Mouse (Mus musculus): Measurements from ENCODE around the gene Cap1. TPM values are rescaled to one million over a fixed set of nuclear protein-coding genes. Genes with fewer than 3 reads are reported as not detected.
A peak's percentile ranks its signal among the peaks of the same experiment; 100 is the strongest.

Cap1 gene
- polyA plus RNA-seq, 1 experiment: 62.4 TPM

DNA sequence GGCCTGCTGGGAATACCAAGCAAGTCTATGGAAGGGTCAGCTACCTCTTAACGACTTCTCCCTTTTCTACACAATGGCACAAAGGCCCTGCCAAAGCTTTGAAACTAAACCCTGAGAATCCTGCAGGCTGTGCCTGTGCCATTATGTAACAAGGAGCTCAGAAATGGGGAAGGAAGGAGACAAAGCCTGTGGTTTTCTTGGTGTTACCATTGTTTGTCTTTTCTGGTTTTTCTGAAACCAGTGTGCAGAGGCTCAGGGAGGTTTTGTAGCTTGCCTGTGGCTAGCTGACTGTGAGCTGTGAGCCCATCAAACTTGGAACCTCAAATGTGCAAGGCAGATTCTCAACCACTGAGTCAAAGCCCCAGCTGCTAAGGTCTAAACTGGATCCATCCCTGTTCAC lies 37.0 kb upstream of the Cap1 start:
- no peaks in the 10 kb centered on the region for H3K4me1 ChIP-seq (ENCODE audit: control insufficient read depth, insufficient read depth, low read length)
- no peaks in the 10 kb centered on the region for H3K36me3 ChIP-seq (ENCODE audit: control insufficient read depth, insufficient read depth, low read length)
- H3K27ac ChIP-seq (ENCODE audit: control insufficient read depth, insufficient read depth, low read depth, low read length): no peak overlapping the region
- H3K27me3 ChIP-seq (ENCODE audit: control insufficient read depth, insufficient read depth, low read length): no peaks in the 10 kb centered on the region
- no peak overlapping the region for H3K4me3 ChIP-seq (ENCODE audit: control insufficient read depth, low read depth, low read length)
- TF ChIP-seq POLR2A (IDR thresholded peaks at IDR 0.05; ENCODE audit: control insufficient read depth, low read depth, low read length) (no peak), CTCF (IDR thresholded peaks at IDR 0.05; ENCODE audit: control insufficient read depth, insufficient read depth, insufficient replicate concordance, low read depth, low read length) (no peak)

DNA sequence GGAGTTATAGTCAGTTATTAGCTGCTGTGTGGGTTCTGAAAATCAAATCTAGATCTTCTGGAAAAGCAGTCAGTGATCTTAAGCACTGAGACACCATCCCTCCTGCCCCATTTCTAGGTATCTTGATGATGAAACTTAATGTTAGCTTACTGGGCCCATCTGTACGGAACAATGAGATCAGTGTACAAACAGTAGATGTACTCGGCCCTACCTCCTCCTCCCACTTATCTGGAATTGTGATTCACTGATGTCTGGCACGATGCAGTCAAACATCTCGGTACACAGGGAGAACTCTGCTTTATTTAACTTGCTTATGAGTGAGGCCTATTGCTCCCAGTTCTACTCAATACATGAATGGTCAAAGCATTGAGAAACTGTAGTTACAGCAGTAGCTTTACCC lies 30.1 kb upstream of the Cap1 start:
- Histone ChIP-seq H3K27ac (ENCODE audit: control insufficient read depth, insufficient read depth, low read depth, low read length) (no peak overlapping the region), H3K27me3 (ENCODE audit: control insufficient read depth, insufficient read depth, low read length) (no peaks in the 10 kb centered on the region), H3K36me3 (ENCODE audit: control insufficient read depth, insufficient read depth, low read length) (no peaks in the 10 kb centered on the region), H3K4me1 (ENCODE audit: control insufficient read depth, insufficient read depth, low read length) (no peaks in the 10 kb centered on the region), H3K4me3 (ENCODE audit: control insufficient read depth, low read depth, low read length) (no peak overlapping the region)
- TF ChIP-seq CTCF (IDR thresholded peaks at IDR 0.05; ENCODE audit: control insufficient read depth, insufficient read depth, insufficient replicate concordance, low read depth, low read length) (no peak), POLR2A (IDR thresholded peaks at IDR 0.05; ENCODE audit: control insufficient read depth, low read depth, low read length) (no peak)

DNA sequence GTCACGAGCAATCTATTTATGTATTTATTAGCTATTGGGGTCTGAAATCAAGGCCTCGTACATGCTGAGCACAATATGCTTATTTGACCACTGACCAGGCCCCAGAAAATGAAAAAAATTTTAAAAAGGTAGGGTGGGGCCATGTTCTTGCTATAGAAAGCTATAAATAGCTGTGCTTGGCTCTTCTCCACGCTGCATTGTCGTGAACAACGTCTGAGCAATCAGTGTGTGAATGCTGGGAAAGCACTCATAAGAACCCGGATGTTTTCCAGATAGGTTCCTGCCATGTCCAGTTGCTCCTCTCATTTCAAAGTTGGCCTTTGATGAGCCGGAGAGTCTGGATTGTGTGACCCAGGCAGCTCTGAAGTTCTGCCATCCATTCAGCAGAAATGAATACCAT lies 28.3 kb upstream of the Cap1 start:
- peaks cover 9% of the 10 kb centered on the region for H3K4me1 ChIP-seq (ENCODE audit: control insufficient read depth, insufficient read depth, low read length)
- no peak overlapping the region for H3K27ac ChIP-seq (ENCODE audit: control insufficient read depth, insufficient read depth, low read depth, low read length)
- H3K36me3 ChIP-seq (ENCODE audit: control insufficient read depth, insufficient read depth, low read length): no peaks in the 10 kb centered on the region
- H3K4me3 ChIP-seq (ENCODE audit: control insufficient read depth, low read depth, low read length): no peak overlapping the region
- H3K27me3 ChIP-seq (ENCODE audit: control insufficient read depth, insufficient read depth, low read length): no peaks in the 10 kb centered on the region
- no peak for TF ChIP-seq POLR2A (IDR thresholded peaks at IDR 0.05; ENCODE audit: control insufficient read depth, low read depth, low read length)

GRCm38 (mm10) chr4:122912613-122913012 lies 26.8 kb upstream of the Cap1 start:
- TF ChIP-seq CTCF (IDR thresholded peaks at IDR 0.05; ENCODE audit: control insufficient read depth, insufficient read depth, insufficient replicate concordance, low read depth, low read length): peak; percentile 63; the same call in 1 of the 2 replicates
- TF ChIP-seq POLR2A (IDR thresholded peaks at IDR 0.05; ENCODE audit: control insufficient read depth, low read depth, low read length): no peak
- Histone ChIP-seq H3K27ac (ENCODE audit: control insufficient read depth, insufficient read depth, low read depth, low read length) (no peak overlapping the region), H3K27me3 (ENCODE audit: control insufficient read depth, insufficient read depth, low read length) (no peaks in the 10 kb centered on the region), H3K4me1 (ENCODE audit: control insufficient read depth, insufficient read depth, low read length) (peaks cover 9% of the 10 kb centered on the region), H3K4me3 (ENCODE audit: control insufficient read depth, low read depth, low read length) (no peak overlapping the region), H3K36me3 (ENCODE audit: control insufficient read depth, insufficient read depth, low read length) (no peaks in the 10 kb centered on the region)

DNA sequence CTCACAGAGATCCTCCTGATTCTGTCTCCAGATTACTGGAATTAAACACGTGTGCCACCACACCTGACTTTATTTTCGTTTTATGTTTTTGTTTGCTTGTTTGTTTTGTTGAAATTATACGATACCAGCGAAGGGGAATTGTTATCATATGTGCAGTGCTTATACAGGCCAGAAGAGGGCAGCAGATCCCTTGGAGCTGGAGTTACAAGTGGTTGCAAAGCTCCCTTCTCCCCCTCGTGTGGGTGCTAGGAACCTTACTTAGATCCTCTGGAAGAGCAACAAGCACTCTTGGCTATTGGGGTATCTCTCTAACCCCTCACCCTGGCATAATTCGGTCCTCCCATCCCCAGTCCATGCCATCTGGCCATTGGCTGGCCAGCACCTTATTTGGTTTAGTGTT lies 24.7 kb upstream of the Cap1 start:
- no peaks in the 10 kb centered on the region for H3K36me3 ChIP-seq (ENCODE audit: control insufficient read depth, insufficient read depth, low read length)
- H3K27ac ChIP-seq (ENCODE audit: control insufficient read depth, insufficient read depth, low read depth, low read length): no peak overlapping the region
- peak overlapping the region; percentile 5; the same call in 1 of the 2 replicates for H3K4me3 ChIP-seq (ENCODE audit: control insufficient read depth, low read depth, low read length)
- no peaks in the 10 kb centered on the region for H3K27me3 ChIP-seq (ENCODE audit: control insufficient read depth, insufficient read depth, low read length)
- peaks cover 9% of the 10 kb centered on the region for H3K4me1 ChIP-seq (ENCODE audit: control insufficient read depth, insufficient read depth, low read length)
- TF ChIP-seq POLR2A (IDR thresholded peaks at IDR 0.05; ENCODE audit: control insufficient read depth, low read depth, low read length) (no peak), CTCF (IDR thresholded peaks at IDR 0.05; ENCODE audit: control insufficient read depth, insufficient read depth, insufficient replicate concordance, low read depth, low read length) (peak; percentile 64; the same call in 1 of the 2 replicates)

DNA sequence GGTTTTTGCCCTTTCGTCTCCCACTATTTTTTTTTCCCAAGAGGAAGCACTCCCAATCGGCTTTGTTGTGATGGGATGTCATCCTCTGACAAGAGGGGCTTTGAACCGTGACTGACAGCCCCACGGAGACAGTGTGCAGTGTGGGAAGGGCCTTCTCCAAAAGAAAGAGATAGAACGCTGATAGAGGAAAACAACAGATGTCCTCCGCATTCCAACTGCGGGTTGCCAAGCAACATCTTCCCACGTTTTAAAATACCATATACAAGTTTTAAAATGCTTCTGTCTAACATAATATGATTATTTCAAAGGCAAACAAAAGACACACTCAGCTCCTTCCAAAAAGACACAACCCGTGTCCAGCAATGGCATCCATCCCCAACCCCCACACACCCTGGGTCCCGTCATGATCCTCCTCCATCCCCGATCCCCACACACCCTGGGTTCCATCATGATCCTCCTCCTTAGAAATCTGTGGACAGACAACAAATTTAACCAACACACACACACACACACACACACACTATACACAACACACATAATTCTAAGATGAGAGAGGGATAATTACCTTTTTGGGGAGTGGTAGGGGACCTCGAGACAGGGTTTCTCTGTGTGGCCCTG lies 23.8 kb upstream of the Cap1 start:
- peak overlapping the region; percentile 79 for H3K4me3 ChIP-seq (ENCODE audit: control insufficient read depth, low read depth, low read length)
- no peak for TF ChIP-seq CTCF (IDR thresholded peaks at IDR 0.05; ENCODE audit: control insufficient read depth, insufficient read depth, insufficient replicate concordance, low read depth, low read length)
- no peak for TF ChIP-seq POLR2A (IDR thresholded peaks at IDR 0.05; ENCODE audit: control insufficient read depth, low read depth, low read length)

DNA sequence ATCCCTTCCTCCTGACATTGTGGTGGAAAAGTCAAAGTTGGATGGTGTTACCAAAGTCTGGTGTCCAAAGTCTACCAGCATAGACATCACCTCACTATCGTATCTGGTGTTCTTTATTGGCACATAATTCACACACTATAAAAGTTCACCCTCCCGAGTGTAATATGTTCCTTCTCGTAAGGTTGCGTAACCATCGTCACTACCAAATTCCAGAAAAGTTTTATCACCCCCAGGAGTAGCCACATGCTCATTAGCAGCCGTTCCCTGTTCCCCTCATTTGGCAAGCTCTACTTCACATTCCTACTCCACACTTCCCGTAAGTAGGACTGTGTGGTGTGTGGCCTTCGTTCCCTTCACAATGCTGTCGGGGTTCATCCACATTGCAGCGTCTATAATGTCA lies 19.5 kb upstream of the Cap1 start:
- Histone ChIP-seq H3K4me1 (ENCODE audit: control insufficient read depth, insufficient read depth, low read length) (peaks cover 6% of the 10 kb centered on the region), H3K36me3 (ENCODE audit: control insufficient read depth, insufficient read depth, low read length) (no peaks in the 10 kb centered on the region), H3K4me3 (ENCODE audit: control insufficient read depth, low read depth, low read length) (no peak overlapping the region), H3K27me3 (ENCODE audit: control insufficient read depth, insufficient read depth, low read length) (no peaks in the 10 kb centered on the region), H3K27ac (ENCODE audit: control insufficient read depth, insufficient read depth, low read depth, low read length) (no peak overlapping the region)
- TF ChIP-seq POLR2A (IDR thresholded peaks at IDR 0.05; ENCODE audit: control insufficient read depth, low read depth, low read length): no peak
- no peak for TF ChIP-seq CTCF (IDR thresholded peaks at IDR 0.05; ENCODE audit: control insufficient read depth, insufficient read depth, insufficient replicate concordance, low read depth, low read length)

More for the DNA sequence above, 23.8 kb upstream of the Cap1 start:
- Histone ChIP-seq H3K36me3 (ENCODE audit: control insufficient read depth, insufficient read depth, low read length) (no peaks in the 10 kb centered on the region), H3K4me1 (ENCODE audit: control insufficient read depth, insufficient read depth, low read length) (peaks cover 9% of the 10 kb centered on the region), H3K27me3 (ENCODE audit: control insufficient read depth, insufficient read depth, low read length) (no peaks in the 10 kb centered on the region), H3K27ac (ENCODE audit: control insufficient read depth, insufficient read depth, low read depth, low read length) (no peak overlapping the region)

GRCm38 (mm10) chr4:122903709-122904108 lies 17.9 kb upstream of the Cap1 start:
- TF ChIP-seq CTCF (IDR thresholded peaks at IDR 0.05; ENCODE audit: control insufficient read depth, insufficient read depth, insufficient replicate concordance, low read depth, low read length) (no peak), POLR2A (IDR thresholded peaks at IDR 0.05; ENCODE audit: control insufficient read depth, low read depth, low read length) (no peak)
- H3K4me1 ChIP-seq (ENCODE audit: control insufficient read depth, insufficient read depth, low read length): no peaks in the 10 kb centered on the region; the same call in 1 of the 2 replicates
- no peaks in the 10 kb centered on the region for H3K27me3 ChIP-seq (ENCODE audit: control insufficient read depth, insufficient read depth, low read length)
- no peak overlapping the region for H3K4me3 ChIP-seq (ENCODE audit: control insufficient read depth, low read depth, low read length)
- no peak overlapping the region for H3K27ac ChIP-seq (ENCODE audit: control insufficient read depth, insufficient read depth, low read depth, low read length)
- H3K36me3 ChIP-seq (ENCODE audit: control insufficient read depth, insufficient read depth, low read length): no peaks in the 10 kb centered on the region

All from testis, adult 2 months (tissue).